Mouse (Mus musculus) liver, adult 2 months (tissue): ENCODE data around the gene Taf4.

Experiments used
- CTCF ChIP-seq: fragments of 200-500 bp; IDR thresholded peaks from 2 replicates; pipeline ENCODE4 v1.5.1; 2011; ENCODE audit warnings: low read depth, low read length, control low read depth
- POLR2A ChIP-seq: fragments of 200-500 bp; IDR thresholded peaks from 2 replicates; pipeline ENCODE4 v1.6.1; 2011; ENCODE audit warnings: low read length, control low read depth; ENCODE audit not compliant: insufficient read depth; ENCODE audit errors: extremely low read depth

- TF ChIP-seq CTCF (no peak), POLR2A (no peak)
These were observed 55.3 kb downstream of the Taf4 start for GRCm38 (mm10) chr2:179921021-179921653.
